Mouse (Mus musculus) midbrain, embryonic 11.5 days (tissue): ENCODE data around the gene Cpt1a. TPM values are rescaled to one million over a fixed set of nuclear protein-coding genes. Genes with fewer than 3 reads are reported as not detected.

Experiments used
- ATAC-seq: fragments of 200-750 bp; cut with Nextera tagmentation; 2 replicates; pipeline ENCODE4 v1.8.0; 2017; ENCODE audit warnings: moderate TSS enrichment, moderate library complexity; ENCODE audit not compliant: low FRiP score
- DNase-seq: peaks from one replicate; pipeline ENCODE4 v3.0.0; 2015; ENCODE audit warnings: low spot score; ENCODE audit errors: missing footprints
- H3K27ac ChIP-seq: fragments of 300-500 bp; sonication (generic); 2 replicates; pipeline ENCODE4 v1.5.1; 2014; ENCODE audit warnings: low read depth, low read length
- H3K27me3 ChIP-seq: fragments of 300-500 bp; sonication (generic); 2 replicates; pipeline ENCODE4 v1.6.1; 2014; ENCODE audit warnings: mild to moderate bottlenecking, low read length, moderate library complexity, mixed read lengths; ENCODE audit not compliant: control insufficient read depth, insufficient read depth
- H3K36me3 ChIP-seq: fragments of 300-500 bp; sonication (generic); 2 replicates; pipeline ENCODE4 v1.6.1; 2014; ENCODE audit warnings: mild to moderate bottlenecking, low read length, moderate library complexity, mixed read lengths; ENCODE audit not compliant: control insufficient read depth, insufficient read depth
- H3K4me1 ChIP-seq: fragments of 300-500 bp; sonication (generic); 2 replicates; pipeline ENCODE4 v1.6.1; 2014; ENCODE audit warnings: low read length; ENCODE audit not compliant: control insufficient read depth, insufficient read depth
- H3K4me2 ChIP-seq: fragments of 300-500 bp; sonication (generic); 2 replicates; pipeline ENCODE4 v1.6.1; 2014; ENCODE audit warnings: mild to moderate bottlenecking, moderate library complexity
- H3K4me3 ChIP-seq: fragments of 300-500 bp; sonication (generic); 2 replicates; pipeline ENCODE4 v1.5.1; 2014; ENCODE audit warnings: low read depth, low read length
- H3K9ac ChIP-seq: fragments of 300-500 bp; sonication (generic); 2 replicates; pipeline ENCODE4 v1.6.1; 2014; ENCODE audit warnings: low read length
- H3K9me3 ChIP-seq: fragments of 300-500 bp; sonication (generic); 2 replicates; pipeline ENCODE4 v1.6.1; 2016; ENCODE audit warnings: low read length; ENCODE audit not compliant: control insufficient read depth
- WGBS: fragments of 180-500 bp; shearing (Covaris S2); extraction: QIAGEN DNeasy Blood & Tissue Kit; methylation state at CpG from one replicate; pipeline ENCODE4 v1.1.7; 2014; 5-methylcytosine and 5-hydroxymethylcytosine counted together
- polyA plus RNA-seq: library from polyadenylated mRNA; unstranded; fragments of >200 nt; fragmentation: Nextera tagmentation; extraction: Ambion mirVana; gene quantifications from 2 replicates; pipeline ENCODE4 v1.2.1, GENCODE M21; 2014

Gene Cpt1a
- polyA plus RNA-seq, 1 experiment from 2014 or later = 8.7 TPM

DNA sequence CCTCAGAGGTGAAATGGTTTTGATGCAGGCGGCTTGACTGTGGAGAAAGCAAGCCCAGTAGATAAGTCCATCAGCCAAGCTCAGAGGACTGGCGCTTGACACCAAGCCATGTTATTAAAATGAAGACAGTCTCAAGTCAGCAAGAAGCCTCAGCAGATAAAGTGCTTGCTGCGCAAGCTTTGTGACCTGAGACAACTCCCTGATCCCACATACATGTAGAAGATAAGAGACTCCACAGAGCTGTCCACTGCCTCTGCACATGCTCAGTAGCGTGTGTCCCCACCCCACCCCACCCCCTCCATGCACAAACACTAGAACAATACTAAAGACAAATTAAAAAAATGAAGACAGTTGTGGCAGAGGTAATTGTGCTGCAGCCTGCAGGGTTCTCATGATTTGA is 12.4 kb downstream of the Cpt1a start:
- Histone ChIP-seq H3K4me1 (peaks cover 11% of the 10 kb centered on the region), H3K9ac (no peak overlapping the region), H3K4me2 (no peak overlapping the region), H3K4me3 (no peak overlapping the region), H3K36me3 (no peaks in the 10 kb centered on the region), H3K27me3 (no peaks in the 10 kb centered on the region), H3K9me3 (no peaks in the 10 kb centered on the region), H3K27ac (no peak overlapping the region; the same call in 1 of the 2 replicates)
- ATAC-seq (no peak), DNase-seq (no peak)
- WGBS = 84% methylated on average over 4 of the region's 4 CpGs

- ATAC-seq (no peak), DNase-seq (no peak)
- Histone ChIP-seq H3K4me2 (no peak overlapping the region), H3K4me3 (no peak overlapping the region), H3K4me1 (peaks cover 11% of the 10 kb centered on the region), H3K36me3 (no peaks in the 10 kb centered on the region), H3K27ac (no peak overlapping the region), H3K27me3 (no peaks in the 10 kb centered on the region), H3K9ac (no peak overlapping the region), H3K9me3 (no peaks in the 10 kb centered on the region)
- WGBS = 82% methylated on average over 1 of the region's 1 CpGs
Measured at GRCm38 (mm10) chr19:3335917-3336316, 13.8 kb downstream of the Cpt1a start.

DNA sequence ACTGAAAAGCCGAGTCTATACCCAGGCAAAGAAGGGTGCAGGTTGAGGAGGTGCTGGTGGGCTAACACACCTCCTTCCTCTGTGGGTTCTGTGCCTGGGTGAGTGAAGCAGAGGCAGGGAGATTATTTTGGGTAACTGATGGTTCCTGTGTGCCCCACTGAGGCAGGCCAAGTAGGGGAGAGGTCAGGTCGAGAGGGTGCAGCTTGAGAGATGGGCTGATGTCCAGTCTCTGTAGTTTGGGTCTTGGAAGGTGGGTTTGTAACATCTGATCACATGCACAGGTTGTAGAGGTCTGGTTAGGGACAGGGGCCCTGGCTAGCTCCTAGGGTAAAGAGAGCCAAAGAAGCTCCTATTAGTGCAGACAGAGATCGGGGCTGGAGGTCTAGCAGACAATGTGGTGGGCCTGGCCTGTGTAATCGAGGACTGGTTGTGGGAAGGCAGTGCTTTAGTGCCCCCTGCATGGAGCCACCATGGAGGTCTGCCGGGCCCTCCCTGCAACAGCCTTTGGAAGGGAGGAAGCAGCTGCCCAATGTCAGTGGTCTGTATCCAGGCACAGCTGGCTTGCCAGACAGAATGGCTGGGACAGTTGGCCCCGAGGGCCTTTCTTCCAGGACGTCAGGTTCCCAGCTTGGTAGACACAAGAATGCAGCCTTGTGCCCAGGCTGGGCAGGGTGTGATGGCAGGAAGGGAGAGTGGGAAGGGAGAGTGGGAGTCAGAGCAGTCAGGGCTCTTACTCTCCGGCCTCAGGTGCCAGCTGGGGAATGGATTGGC is 14.5 kb downstream of the Cpt1a start:
- Histone ChIP-seq H3K4me3 (no peak overlapping the region), H3K9ac (no peak overlapping the region), H3K4me2 (no peak overlapping the region), H3K4me1 (peaks cover 11% of the 10 kb centered on the region), H3K27me3 (no peaks in the 10 kb centered on the region), H3K36me3 (no peaks in the 10 kb centered on the region), H3K27ac (no peak overlapping the region), H3K9me3 (no peaks in the 10 kb centered on the region)
- no peak for DNase-seq
- ATAC-seq = no peak
- WGBS = 68% methylated on average over 8 of the region's 8 CpGs

- no peak for DNase-seq
- no peaks in the 10 kb centered on the region for H3K9me3 ChIP-seq
- H3K4me2 ChIP-seq = no peak overlapping the region
- H3K4me3 ChIP-seq = no peak overlapping the region
- H3K9ac ChIP-seq = no peak overlapping the region
- no peaks in the 10 kb centered on the region for H3K27me3 ChIP-seq
- ATAC-seq = no peak
- no peak overlapping the region for H3K27ac ChIP-seq
- WGBS = 86% methylated on average over 8 of the region's 8 CpGs
- H3K4me1 ChIP-seq = peaks cover 6% of the 10 kb centered on the region
- no peaks in the 10 kb centered on the region for H3K36me3 ChIP-seq
Measured at GRCm38 (mm10) chr19:3339187-3339586, 17.1 kb downstream of the Cpt1a start.

GRCm38 (mm10) chr19:3341021-3341420 is 18.9 kb downstream of the Cpt1a start:
- 80% methylated on average over 3 of the region's 3 CpGs for WGBS
- no peaks in the 10 kb centered on the region for H3K36me3 ChIP-seq
- no peak overlapping the region for H3K4me2 ChIP-seq
- no peaks in the 10 kb centered on the region for H3K27me3 ChIP-seq
- H3K9me3 ChIP-seq = no peaks in the 10 kb centered on the region
- no peaks in the 10 kb centered on the region for H3K4me1 ChIP-seq
- ATAC-seq (no peak), DNase-seq (no peak)
- no peak overlapping the region for H3K4me3 ChIP-seq
- H3K9ac ChIP-seq = no peak overlapping the region
- no peak overlapping the region for H3K27ac ChIP-seq

DNA sequence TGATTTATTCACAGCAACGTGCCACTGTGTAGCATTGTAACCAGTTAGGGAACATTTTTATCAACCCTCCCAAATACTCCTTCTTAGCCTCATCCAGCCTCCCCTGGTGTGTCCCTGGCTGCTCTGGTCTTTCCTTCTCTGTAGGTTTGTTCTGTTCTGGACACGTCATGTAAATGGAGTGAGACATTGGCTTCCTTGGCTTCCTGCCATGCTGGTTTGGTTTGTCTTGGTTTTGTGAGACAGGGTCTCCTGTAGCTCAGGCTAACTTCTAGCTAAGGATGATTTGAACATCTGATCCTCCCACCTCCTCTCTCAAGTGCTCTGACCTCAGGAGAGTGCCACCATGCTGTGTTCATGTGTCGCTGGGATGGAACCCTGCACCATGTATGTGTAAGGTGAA is 21.8 kb downstream of the Cpt1a start:
- Histone ChIP-seq H3K27ac (no peak overlapping the region), H3K9ac (no peak overlapping the region), H3K9me3 (no peaks in the 10 kb centered on the region), H3K36me3 (no peaks in the 10 kb centered on the region), H3K27me3 (no peaks in the 10 kb centered on the region), H3K4me1 (no peaks in the 10 kb centered on the region), H3K4me2 (no peak overlapping the region), H3K4me3 (no peak overlapping the region)
- WGBS = 79% methylated on average over 3 of the region's 3 CpGs
- DNase-seq (no peak), ATAC-seq (no peak)

- Histone ChIP-seq H3K4me2 (no peak overlapping the region), H3K27me3 (no peaks in the 10 kb centered on the region), H3K9ac (no peak overlapping the region), H3K9me3 (no peaks in the 10 kb centered on the region), H3K4me1 (no peaks in the 10 kb centered on the region), H3K4me3 (no peak overlapping the region), H3K36me3 (no peaks in the 10 kb centered on the region), H3K27ac (no peak overlapping the region)
- DNase-seq (no peak), ATAC-seq (no peak)
- WGBS = 88% methylated on average over 8 of the region's 8 CpGs
Measured at GRCm38 (mm10) chr19:3344636-3345544, 22.8 kb downstream of the Cpt1a start.

GRCm38 (mm10) chr19:3347784-3348183 is 25.6 kb downstream of the Cpt1a start:
- H3K4me3 ChIP-seq = no peak overlapping the region
- ATAC-seq = no peak
- no peaks in the 10 kb centered on the region for H3K4me1 ChIP-seq
- H3K36me3 ChIP-seq = no peaks in the 10 kb centered on the region
- H3K9ac ChIP-seq = no peak overlapping the region
- DNase-seq = no peak
- no peak overlapping the region for H3K27ac ChIP-seq
- H3K4me2 ChIP-seq = no peak overlapping the region
- WGBS = 89% methylated on average over 1 of the region's 1 CpGs
- no peaks in the 10 kb centered on the region for H3K9me3 ChIP-seq
- H3K27me3 ChIP-seq = no peaks in the 10 kb centered on the region
